Mouse (Mus musculus) layer of hippocampus, adult 2 months (tissue): ENCODE measurements around the gene Rabif. TPM values are rescaled to one million over a fixed set of nuclear protein-coding genes. Genes with fewer than 3 reads are reported as not detected.
"Not testable (repeated sequence)": the region's sequence is repeated elsewhere in the genome, so short reads cannot be mapped to it uniquely, and the experiment has no call there.

Experiments
- DNase-seq, 2 experiments: peaks; one replicate each; pipeline ENCODE4 v3.0.0; 2022; ENCODE audit warnings: low spot score in 2 of 2
- H3K27ac ChIP-seq: fragments of 200-600 bp; 2 replicates; pipeline ENCODE4 v1.8.1; 2022
- H3K4me3 ChIP-seq: fragments of 200-600 bp; 2 replicates; pipeline ENCODE4 v1.8.1; 2022; ENCODE audit warnings: mild to moderate bottlenecking
- CTCF ChIP-seq: fragments of 200-600 bp; conservative IDR thresholded peaks from 2 replicates; pipeline ENCODE4 v1.8.1; 2022; ENCODE audit warnings: antibody characterized with exemption, mild to moderate bottlenecking, moderate library complexity
- long read RNA-seq, 2 experiments: library from polyadenylated mRNA; stranded (forward); transcript quantifications; one replicate each; pipeline ENCODE4 v2.0.0; 2021; ENCODE audit warnings: borderline mapping rate in 2 of 2
- total RNA-seq, 2 experiments: library from RNA; stranded (reverse); gene quantifications; 2 replicates each; pipeline ENCODE4 v1.2.3; 2021

The Rabif gene
- 10 to 100 TPM; 22.3 to 23.6 TPM for total RNA-seq
- long read RNA-seq, experiment 1, transcript Rabif-201 (2 exons, 2,861 nt) = major isoform, 32 of 34 reads
- long read RNA-seq, experiment 1, partial matches to known transcripts = 2 of 34 reads
- long read RNA-seq, experiment 1, other reads (novel, unspliced or antisense) = 0 of 34 reads
- long read RNA-seq, experiment 2, transcript Rabif-201 (2 exons, 2,861 nt) = major isoform, 53 of 59 reads
- long read RNA-seq, experiment 2, partial matches to known transcripts = 1 of 59 reads
- long read RNA-seq, experiment 2, other reads (novel, unspliced or antisense) = 5 of 59 reads

GRCm38 (mm10) chr1:134494428-134495215, at the start of gene Rabif:
Gene Rabif (plus strand): TSS chr1:134494648.
- peak; percentile 98 for DNase-seq
- TF ChIP-seq CTCF = peak; percentile 56
- Histone ChIP-seq H3K27ac (peak within 1 kb of the TSS; percentile 93), H3K4me3 (peak within 1 kb of the TSS; percentile 68)

DNA sequence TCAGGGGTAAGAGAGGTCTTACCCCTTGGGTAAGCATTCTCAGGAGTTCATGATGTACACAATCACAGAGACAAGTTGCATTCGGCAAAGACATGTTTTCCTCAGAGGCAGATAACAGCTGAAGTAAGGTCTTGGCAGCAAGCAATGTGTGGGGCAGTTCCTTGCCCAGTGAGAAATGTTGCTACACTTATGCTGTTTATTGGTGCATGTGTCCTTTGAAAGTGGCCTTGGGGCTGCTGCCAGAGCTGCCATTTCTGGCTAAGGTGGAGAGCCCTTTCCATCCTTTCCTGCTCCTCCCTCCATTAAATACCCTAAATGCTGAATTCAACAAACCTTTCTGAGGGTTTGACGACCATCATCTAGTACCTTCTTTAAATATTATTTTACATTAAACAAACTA, 49.0 kb upstream of the Rabif start:
- no peak overlapping the region for H3K4me3 ChIP-seq
- H3K27ac ChIP-seq = no peak overlapping the region
- TF ChIP-seq CTCF = no peak
- DNase-seq = no peak

- H3K27ac ChIP-seq, DNase-seq, H3K4me3 ChIP-seq: not testable (repeated sequence)
Measured at GRCm38 (mm10) chr1:134448537-134448936, 45.9 kb upstream of the Rabif start.

- DNase-seq = no peak
- Histone ChIP-seq H3K27ac (no peak overlapping the region), H3K4me3 (no peak overlapping the region)
- peak; percentile 37 for TF ChIP-seq CTCF
Measured at GRCm38 (mm10) chr1:134450201-134450600, 44.2 kb upstream of the Rabif start.

DNA sequence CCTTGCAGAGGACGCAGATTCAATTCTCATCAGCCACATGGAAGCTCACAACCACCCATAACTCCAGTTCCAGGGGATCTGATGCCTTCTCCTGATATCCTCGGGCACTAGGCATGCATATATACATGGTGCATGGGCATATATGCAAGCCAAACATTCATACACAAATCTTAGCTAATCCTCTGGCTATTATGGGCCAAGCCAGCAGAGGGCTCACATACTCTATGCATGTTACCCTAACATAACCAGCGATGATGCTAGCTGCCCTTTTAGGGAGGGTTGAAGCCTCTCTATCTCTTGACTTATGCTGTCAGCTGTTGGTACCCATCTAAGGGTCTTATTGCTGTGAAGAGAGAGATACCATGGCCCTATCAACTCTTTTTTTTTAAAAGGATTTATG, 43.5 kb upstream of the Rabif start:
- TF ChIP-seq CTCF = peak; percentile 80
- H3K4me3 ChIP-seq = no peak overlapping the region
- H3K27ac ChIP-seq = no peak overlapping the region
- peak; percentile 32 to 53 for DNase-seq

GRCm38 (mm10) chr1:134454904-134455824, 39.3 kb upstream of the Rabif start, which contains the start of gene Klhl12:
Gene Klhl12 (plus strand): TSS chr1:134455531.
- peak within 1 kb of the TSS; percentile 82 for H3K4me3 ChIP-seq
- DNase-seq = peak; percentile 91 to 97
- peak within 1 kb of the TSS; percentile 90 for H3K27ac ChIP-seq
- TF ChIP-seq CTCF = peak; percentile 51

DNA sequence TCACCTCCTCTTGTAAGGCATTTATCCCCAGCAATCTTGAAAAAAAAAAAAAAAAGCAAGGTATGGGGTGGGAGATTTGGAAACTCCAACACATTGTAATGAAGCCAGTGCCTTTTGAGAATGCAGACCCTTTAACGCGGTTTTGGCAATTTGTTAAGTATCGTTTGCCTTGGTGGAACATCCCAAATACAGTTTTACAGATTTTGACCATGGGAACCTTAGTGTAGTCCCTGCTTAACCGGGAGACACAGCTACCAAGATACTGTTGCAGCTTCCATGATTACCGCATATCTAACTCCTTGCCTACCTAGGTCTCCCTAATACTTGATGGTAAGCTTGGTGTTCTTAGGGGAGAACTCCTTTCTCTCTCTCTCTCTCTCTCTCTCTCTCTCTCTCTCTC, 38.4 kb upstream of the Rabif start:
- H3K4me3 ChIP-seq = peak overlapping the region; percentile 82
- 0 out of 2 replicates have a peak overlapping the region, but pooled peaks have one; percentile 90 for H3K27ac ChIP-seq
- no peak for TF ChIP-seq CTCF
- DNase-seq = no peak

DNA sequence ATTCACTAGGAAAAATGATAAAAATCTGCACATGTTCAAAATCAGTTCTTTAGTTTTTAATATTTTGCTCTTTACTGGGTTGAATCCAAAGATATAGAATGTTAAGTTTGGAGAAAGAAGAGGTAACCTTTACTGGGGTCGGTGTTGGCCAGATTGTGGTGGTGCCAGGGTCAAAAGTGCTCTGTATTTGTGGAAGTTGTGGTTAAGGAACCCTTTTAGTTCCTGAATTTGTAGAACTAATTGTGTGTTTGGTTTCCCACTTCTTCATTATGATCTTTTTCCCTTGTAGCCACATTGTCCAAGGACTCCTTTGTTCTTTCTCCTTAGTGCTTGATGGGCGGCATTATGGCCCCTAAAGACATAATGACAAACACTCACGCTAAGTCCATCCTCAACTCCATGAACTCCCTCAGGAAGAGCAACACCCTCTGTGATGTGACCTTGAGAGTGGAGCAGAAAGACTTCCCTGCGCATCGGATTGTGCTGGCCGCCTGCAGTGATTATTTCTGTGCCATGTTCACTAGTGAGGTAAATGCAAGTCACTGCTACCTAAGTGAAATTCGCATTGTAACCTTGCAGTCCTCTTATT, 36.2 kb upstream of the Rabif start:
- H3K4me3 ChIP-seq = no peak overlapping the region
- TF ChIP-seq CTCF = no peak
- H3K27ac ChIP-seq = no peak overlapping the region
- DNase-seq = no peak

GRCm38 (mm10) chr1:134460294-134461284, 33.9 kb upstream of the Rabif start:
- no peak for TF ChIP-seq CTCF
- Histone ChIP-seq H3K4me3 (no peak overlapping the region), H3K27ac (no peak overlapping the region)
- DNase-seq = no peak

DNA sequence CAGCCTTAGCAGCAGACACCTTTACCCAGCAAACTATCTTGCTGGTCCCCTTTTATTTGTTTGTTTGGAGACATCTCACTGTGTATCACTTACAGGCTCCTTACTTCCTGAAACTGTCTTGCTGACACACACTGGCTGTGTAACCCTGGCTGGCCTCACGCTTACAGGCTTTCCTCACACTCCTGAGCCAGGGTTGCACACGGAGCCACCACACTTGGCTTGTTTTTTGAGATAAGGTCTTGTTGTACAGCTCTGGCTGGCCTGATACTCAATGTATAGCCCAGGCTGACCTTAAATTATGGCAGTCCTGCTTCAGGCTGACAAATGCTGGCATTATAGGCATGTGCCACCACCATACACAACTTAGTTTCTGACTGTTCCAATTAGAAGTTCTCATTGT, 9.8 kb upstream of the Rabif start:
- no peak overlapping the region for H3K27ac ChIP-seq
- no peak overlapping the region for H3K4me3 ChIP-seq
- no peak for DNase-seq
- no peak for TF ChIP-seq CTCF
